Mouse (Mus musculus) CH12.LX (cell line): ENCODE measurements around the gene Npas3. TPM values are rescaled to one million over a fixed set of nuclear protein-coding genes. Genes with fewer than 3 reads are reported as not detected.

Experiments
- DNase-seq: peaks from one replicate; pipeline ENCODE4 v3.0.0-alpha.2; 2013; ENCODE audit errors: extremely low read depth
- H3K27ac ChIP-seq: 2 replicates; pipeline ENCODE4 v1.5.1; 2012; ENCODE audit warnings: low read depth, mild to moderate bottlenecking, control low read depth, moderate library complexity; ENCODE audit not compliant: insufficient read depth
- H3K27me3 ChIP-seq: replicated peaks from 2 replicates; pipeline ENCODE3; 2012; ENCODE audit warnings: inconsistent platforms
- H3K36me3 ChIP-seq, 2 experiments: replicated peaks in 1 of 2; 2 replicates each; pipeline versions ENCODE3 to v1.6.1; 2012; ENCODE audit warnings: inconsistent platforms in 1 of 2, low read length in 1 of 2, mild to moderate bottlenecking in 1 of 2, mixed read lengths in 1 of 2, moderate library complexity in 1 of 2; ENCODE audit not compliant: control insufficient read depth in 1 of 2, insufficient read depth in 1 of 2
- H3K4me1 ChIP-seq, 2 experiments: 2 replicates each; pipeline ENCODE4 v1.6.1; 2012; ENCODE audit warnings: inconsistent platforms in 1 of 2, moderate library complexity in 1 of 2; ENCODE audit not compliant: insufficient read depth in 2 of 2, control insufficient read depth in 1 of 2
- H3K4me2 ChIP-seq: 2 replicates; pipeline ENCODE4 v1.6.1; 2012; ENCODE audit warnings: low read depth, mild to moderate bottlenecking, control low read depth; ENCODE audit not compliant: poor library complexity, insufficient read depth, severe bottlenecking
- H3K4me3 ChIP-seq, 3 experiments: fragments of 150-350 bp in 1 of 3; sonication (generic) in 1 of 3; replicated peaks in 1 of 3; 2 replicates each; pipeline versions ENCODE3 to v1.5.1; 2011 to 2012; ENCODE audit warnings: low read depth in 2 of 3, low read length in 2 of 3, mild to moderate bottlenecking in 2 of 3, moderate library complexity in 2 of 3, control low read depth in 1 of 3, improper control_type of control experiment in 1 of 3, inconsistent platforms in 1 of 3, mixed read lengths in 1 of 3; ENCODE audit not compliant: poor library complexity in 1 of 3
- H3K79me2 ChIP-seq: replicated peaks from 2 replicates; pipeline ENCODE4 v1.6.1; 2012; ENCODE audit warnings: mild to moderate bottlenecking, moderate library complexity; ENCODE audit not compliant: control insufficient read depth, poor library complexity, insufficient read depth, severe bottlenecking; ENCODE audit errors: extremely low read depth
- H3K9ac ChIP-seq: 2 replicates; pipeline ENCODE4 v1.6.1; 2012; ENCODE audit warnings: low read depth, mild to moderate bottlenecking, control low read depth, moderate library complexity; ENCODE audit not compliant: insufficient read depth
- H3K9me3 ChIP-seq: replicated peaks from 2 replicates; pipeline ENCODE3; 2012; ENCODE audit warnings: low read length, inconsistent platforms, mixed read lengths
- BHLHE40 ChIP-seq: IDR thresholded peaks from 2 replicates; pipeline ENCODE4 v1.6.1; 2011; ENCODE audit warnings: mild to moderate bottlenecking, low read depth, low read length, improper control_type of control experiment
- CHD1 ChIP-seq: IDR thresholded peaks from 2 replicates; pipeline ENCODE4 v1.6.1; 2012; ENCODE audit warnings: low read depth, low read length, improper control_type of control experiment, inconsistent platforms
- CHD2 ChIP-seq: IDR thresholded peaks from 2 replicates; pipeline ENCODE4 v1.6.1; 2011; ENCODE audit warnings: low read length, improper control_type of control experiment
- CTCF ChIP-seq, 2 experiments: IDR thresholded peaks in 1 of 2; conservative IDR thresholded peaks in 1 of 2; 2 replicates each; pipeline ENCODE4 v1.5.1; 2011 to 2012; ENCODE audit warnings: low read depth in 2 of 2, low read length in 2 of 2, improper control_type of control experiment in 1 of 2, inconsistent platforms in 1 of 2, mild to moderate bottlenecking in 1 of 2, moderate library complexity in 1 of 2
- E2F4 ChIP-seq: IDR thresholded peaks from 2 replicates; pipeline ENCODE4 v1.6.1; 2011; ENCODE audit warnings: low read depth, low read length, improper control_type of control experiment; ENCODE audit not compliant: insufficient replicate concordance
- ETS1 ChIP-seq: conservative IDR thresholded peaks from 2 replicates; pipeline ENCODE4 v1.6.1; 2012; ENCODE audit warnings: low read depth, mild to moderate bottlenecking, inconsistent platforms, low read length, improper control_type of control experiment, moderate library complexity
- GABPA ChIP-seq: IDR thresholded peaks from 2 replicates; pipeline ENCODE4 v1.6.1; 2012; ENCODE audit warnings: low read depth, low read length, improper control_type of control experiment, inconsistent platforms; ENCODE audit not compliant: insufficient replicate concordance
- HCFC1 ChIP-seq: IDR thresholded peaks from 2 replicates; pipeline ENCODE4 v1.6.1; 2012; ENCODE audit warnings: low read depth, mild to moderate bottlenecking, inconsistent platforms, low read length, improper control_type of control experiment
- MAFK ChIP-seq: IDR thresholded peaks from 2 replicates; pipeline ENCODE4 v1.6.1; 2011; ENCODE audit warnings: low read length, improper control_type of control experiment; ENCODE audit not compliant: insufficient replicate concordance
- MAX ChIP-seq: IDR thresholded peaks from 2 replicates; pipeline ENCODE4 v1.6.1; 2011; ENCODE audit warnings: low read length, improper control_type of control experiment
- MXI1 ChIP-seq: IDR thresholded peaks from 2 replicates; pipeline ENCODE4 v1.6.1; 2011; ENCODE audit warnings: mild to moderate bottlenecking, low read depth, low read length, improper control_type of control experiment
- PAX5 ChIP-seq: IDR thresholded peaks from 2 replicates; pipeline ENCODE4 v1.6.1; 2012; ENCODE audit warnings: low read length, inconsistent platforms, mixed read lengths
- TCF12 ChIP-seq: IDR thresholded peaks from 2 replicates; pipeline ENCODE4 v1.6.1; 2014; ENCODE audit warnings: low read depth, mild to moderate bottlenecking, inconsistent platforms, low read length, improper control_type of control experiment
- UBTF ChIP-seq: IDR thresholded peaks from 2 replicates; pipeline ENCODE4 v1.6.1; 2012; ENCODE audit warnings: low read depth, mild to moderate bottlenecking, inconsistent platforms, low read length, improper control_type of control experiment, moderate library complexity
- USF1 ChIP-seq: IDR thresholded peaks from 2 replicates; pipeline ENCODE4 v1.6.1; 2014; ENCODE audit warnings: low read depth, mild to moderate bottlenecking, inconsistent platforms, low read length, improper control_type of control experiment
- dilution Hi-C: fragments of 300-500 bp; cut with MboI; formaldehyde crosslinking; loops from 2 replicates; pipeline ENCODE4 v1.14.3; 2020; ENCODE audit warnings: low sequenced_read_pairs; ENCODE audit not compliant: extremely low pct_unique_long_range_greater_than_20kb, extremely low pct_ligation_motif_present
- in situ Hi-C: fragments of 300-500 bp; cut with MboI; formaldehyde crosslinking; loops from 3 replicates; pipeline ENCODE4 v1.14.3; 2019; ENCODE audit warnings: low sequenced_read_pairs, low pct_ligation_motif_present, low pct_unique_long_range_greater_than_20kb, mixed read lengths
- polyA plus RNA-seq: library from polyadenylated mRNA; unstranded; fragments of >175 nt; gene quantifications from 2 replicates; pipeline ENCODE4 v1.2.1, GENCODE M21; 2012; ENCODE audit warnings: low read depth; ENCODE audit not compliant: insufficient read length
- total RNA-seq, 2 experiments: library from RNA; depleted of rRNA; stranded (reverse); fragments of 300-350 nt in 1 of 2; fragments of >200 nt in 1 of 2; gene quantifications; 2 replicates each; pipeline ENCODE4 v1.2.3; 2012 to 2014

Npas3 gene
- total and polyA plus RNA-seq, 3 experiments = 0.13 TPM; not detected in 1

- no peak for TF ChIP-seq CHD1
- TF ChIP-seq MAFK = peak; percentile 91
- TF ChIP-seq CHD2 = no peak
- TF ChIP-seq BHLHE40 = no peak
- TF ChIP-seq CTCF (conservative IDR thresholded peaks at IDR 0.05 in 1 of 2, IDR thresholded peaks at IDR 0.05 in 1 of 2; ENCODE audit: low read depth in 2 of 2, low read length in 2 of 2) = peak in 1 of 2 experiments; percentile 53; a peak in 2 of 4 replicates
- no peak for TF ChIP-seq TCF12
- no peak for TF ChIP-seq E2F4
Observed at GRCm38 (mm10) chr12:54105531-54105930, 857.1 kb downstream of the Npas3 start (continued).

DNA sequence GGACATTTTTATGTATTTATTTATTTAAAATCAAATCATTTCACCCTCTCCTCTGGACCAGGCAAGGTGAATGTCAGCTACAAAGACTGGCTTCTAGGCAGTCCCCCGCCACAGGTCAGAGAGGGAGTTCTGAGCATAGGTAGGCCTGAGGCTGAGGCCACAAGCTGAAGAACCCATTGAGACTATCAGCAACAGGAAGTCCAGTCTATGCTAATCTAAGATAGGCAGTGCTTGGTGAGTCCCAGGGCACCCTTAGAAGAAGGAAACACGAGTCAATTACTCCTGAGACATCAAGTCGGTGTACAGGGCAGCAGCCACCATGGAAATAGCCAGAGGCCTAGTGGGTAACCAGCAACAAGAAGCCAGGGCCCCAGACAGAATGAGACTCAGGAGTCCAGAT is 857.5 kb downstream of the Npas3 start:
- in situ Hi-C loops = loop anchor here (10.0 kb wide), 2 partner anchors 99 to 239 kb away; partner anchors contain the start of gene Egln3
- no peak overlapping the region for H3K9ac ChIP-seq
- TF ChIP-seq ETS1 (no peak), UBTF (no peak), GABPA (no peak), MAX (no peak), HCFC1 (no peak), MXI1 (no peak), PAX5 (no peak)
- no peaks in the 10 kb centered on the region for H3K9me3 ChIP-seq
- H3K79me2 ChIP-seq = no peaks in the 10 kb centered on the region
- dilution Hi-C loops = no loop called here
- H3K27ac ChIP-seq = no peak overlapping the region
- no peak overlapping the region for H3K4me2 ChIP-seq
- no peaks in the 10 kb centered on the region for H3K27me3 ChIP-seq
- H3K4me1 ChIP-seq = peaks cover 4 to 19% of the 10 kb centered on the region in 2 experiments; a peak in 3 of 4 replicates
- no peaks in the 10 kb centered on the region for H3K36me3 ChIP-seq
- H3K4me3 ChIP-seq = no peak overlapping the region
- no peak for DNase-seq

DNA sequence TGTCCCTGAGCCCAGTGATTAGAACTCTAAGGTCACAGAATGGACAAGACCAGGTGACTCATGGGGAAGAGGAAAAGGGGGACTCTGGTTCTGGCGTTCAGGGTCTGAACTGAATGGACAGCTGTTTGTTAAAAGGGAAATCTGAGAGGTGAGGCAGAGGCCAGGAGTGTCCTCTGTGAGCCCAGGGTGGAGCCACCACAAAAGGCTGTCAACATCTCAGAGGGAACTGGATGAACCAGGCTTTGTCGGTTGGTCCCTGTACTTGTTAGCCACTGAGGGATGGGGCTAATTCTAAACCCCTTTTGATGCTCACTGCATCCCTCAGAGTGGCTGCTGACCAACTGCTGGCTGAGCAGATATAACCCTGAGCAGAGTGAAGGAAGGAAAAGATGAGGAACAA is 861.9 kb downstream of the Npas3 start:
- Histone ChIP-seq H3K9me3 (no peaks in the 10 kb centered on the region), H3K27ac (no peak overlapping the region), H3K79me2 (no peaks in the 10 kb centered on the region)
- dilution Hi-C loops = no loop called here
- DNase-seq = no peak
- no peak for TF ChIP-seq USF1
- no peak for TF ChIP-seq MXI1
- TF ChIP-seq, all 38 proteins: peak for 0
- in situ Hi-C loops = no loop called here
- no peak overlapping the region for H3K4me2 ChIP-seq
- H3K27me3 ChIP-seq = no peaks in the 10 kb centered on the region
- H3K4me1 ChIP-seq = peaks cover 4 to 20% of the 10 kb centered on the region in 2 experiments; a peak in 3 of 4 replicates
- no peak overlapping the region for H3K4me3 ChIP-seq
- no peaks in the 10 kb centered on the region for H3K36me3 ChIP-seq
- no peak overlapping the region for H3K9ac ChIP-seq
